Mouse (Mus musculus) lung, postnatal 10 days (tissue): ENCODE measurements around the gene Srrm1.

Experiments used
- DNase-seq: peaks from one replicate; pipeline ENCODE4 v3.0.0; 2021

The Srrm1 gene

GRCm38 (mm10) chr4:135353794-135354450 lies 801 bp upstream of the Srrm1 start:
- DNase-seq, result peak; percentile 16

DNA sequence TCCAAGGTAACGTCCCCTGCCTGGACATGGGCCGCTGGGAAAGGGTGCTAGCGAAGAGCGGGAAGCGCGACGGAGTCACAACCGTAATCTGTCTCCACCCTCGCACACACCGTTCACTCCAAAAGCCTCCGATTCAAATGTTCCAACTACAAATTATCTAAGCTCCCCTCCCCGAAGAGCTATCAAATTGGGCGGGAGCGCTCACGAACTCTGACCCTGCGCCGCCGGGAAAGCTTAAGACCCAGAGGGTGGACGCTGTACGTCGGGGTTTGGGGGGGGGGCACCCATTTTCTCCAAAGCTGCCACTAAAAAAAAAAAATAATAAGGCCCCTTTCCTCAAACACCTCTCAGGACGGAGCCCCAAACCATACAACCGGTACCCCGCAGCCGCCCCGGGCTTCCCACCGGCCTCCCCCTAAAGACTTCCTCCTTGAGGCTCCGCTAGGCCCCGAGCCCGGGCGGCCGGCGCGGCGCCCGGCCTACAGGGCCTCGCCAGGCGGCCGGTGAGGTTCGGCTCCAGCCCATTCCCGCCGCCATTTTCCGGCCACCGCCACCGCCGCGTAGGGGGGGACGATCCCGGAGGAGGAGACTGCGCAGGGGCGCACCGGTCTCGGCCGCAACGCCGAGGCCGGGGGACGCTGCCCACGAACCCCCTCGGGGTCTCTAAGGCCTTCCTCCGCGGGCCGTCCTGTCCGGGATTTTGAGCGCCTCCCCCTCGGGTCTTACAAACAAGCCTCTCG lies 625 bp downstream of the Srrm1 start:
- DNase-seq, result no peak

- DNase-seq, result no peak
Observed at GRCm38 (mm10) chr4:135337376-135337942, 15.7 kb downstream of the Srrm1 start.

- no peak for DNase-seq
Observed at GRCm38 (mm10) chr4:135336023-135336357, 17.1 kb downstream of the Srrm1 start.

DNA sequence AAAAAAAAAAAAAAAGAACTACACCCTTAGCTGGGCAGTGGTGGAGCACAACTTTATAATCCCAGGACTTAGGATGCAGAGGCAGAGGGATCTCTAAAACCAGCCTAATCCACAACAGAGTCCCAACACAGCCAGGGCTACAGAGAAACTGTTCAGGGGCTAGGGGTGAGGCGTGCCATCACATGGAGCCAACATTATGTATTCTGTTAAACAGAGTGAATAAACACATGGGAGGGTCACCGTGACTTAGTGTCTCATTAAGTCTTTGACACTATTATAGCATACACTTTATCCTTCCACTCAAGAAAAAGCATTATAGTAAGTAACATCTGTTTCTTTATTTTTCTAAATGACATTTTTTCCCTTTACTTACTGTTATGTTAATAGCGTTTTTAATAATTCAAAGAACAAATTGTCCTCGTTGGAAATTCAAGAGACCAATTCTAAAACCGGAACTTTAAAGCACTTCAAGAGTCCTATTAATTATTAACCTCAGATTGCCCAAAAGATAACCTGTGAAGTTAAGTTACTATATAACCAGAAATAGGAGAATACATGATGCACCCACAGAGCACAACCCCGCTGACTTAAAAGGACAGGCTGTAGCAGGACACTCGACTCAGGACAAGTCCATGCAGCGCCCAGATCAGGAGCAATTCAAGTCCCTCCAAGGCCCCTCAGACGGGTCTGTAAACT lies 17.6 kb downstream of the Srrm1 start:
- DNase-seq, result no peak

DNA sequence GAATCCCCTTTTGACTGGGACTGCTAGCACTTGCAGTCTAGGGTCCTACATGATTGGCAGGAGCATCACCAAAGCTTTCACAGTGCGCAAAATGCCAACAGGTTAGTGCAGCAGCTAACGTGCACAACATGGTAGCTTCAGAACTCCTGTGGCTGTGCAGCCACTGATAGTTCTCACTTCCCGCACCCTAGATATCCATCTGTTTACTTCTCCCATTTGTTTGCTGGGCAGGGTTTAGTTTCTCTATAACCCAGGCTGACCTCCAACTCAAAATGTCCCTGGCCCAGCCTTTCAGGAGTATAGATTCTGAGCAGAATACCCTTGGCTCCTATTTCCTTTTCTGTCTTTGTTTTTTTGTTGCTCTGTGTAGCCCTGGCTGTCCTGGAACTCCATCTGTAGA lies 26.7 kb downstream of the Srrm1 start:
- DNase-seq, result no peak

GRCm38 (mm10) chr4:135326046-135326445 lies 27.1 kb downstream of the Srrm1 start:
- DNase-seq, result no peak

- no peak for DNase-seq
Observed at GRCm38 (mm10) chr4:135323021-135323420, 30.1 kb downstream of the Srrm1 start.

DNA sequence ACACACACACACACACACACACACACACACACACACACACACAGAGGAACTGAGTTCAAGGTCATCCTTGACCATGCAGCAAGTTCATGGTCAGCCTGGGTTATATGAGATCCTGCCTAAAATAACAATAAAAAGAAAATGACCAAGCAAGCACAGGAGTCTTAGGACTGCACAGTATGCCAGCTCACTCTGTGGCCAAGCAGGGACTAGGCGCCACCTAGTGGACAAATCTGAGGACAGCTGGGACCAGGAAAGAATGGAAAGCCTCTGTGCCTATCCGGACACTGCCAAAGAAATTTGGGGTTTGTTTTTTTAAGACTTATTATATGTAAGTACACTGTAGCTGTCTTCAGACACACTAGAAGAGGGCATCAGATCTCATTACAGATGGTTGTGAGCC lies 35.2 kb downstream of the Srrm1 start:
- peak; percentile 87 for DNase-seq

DNA sequence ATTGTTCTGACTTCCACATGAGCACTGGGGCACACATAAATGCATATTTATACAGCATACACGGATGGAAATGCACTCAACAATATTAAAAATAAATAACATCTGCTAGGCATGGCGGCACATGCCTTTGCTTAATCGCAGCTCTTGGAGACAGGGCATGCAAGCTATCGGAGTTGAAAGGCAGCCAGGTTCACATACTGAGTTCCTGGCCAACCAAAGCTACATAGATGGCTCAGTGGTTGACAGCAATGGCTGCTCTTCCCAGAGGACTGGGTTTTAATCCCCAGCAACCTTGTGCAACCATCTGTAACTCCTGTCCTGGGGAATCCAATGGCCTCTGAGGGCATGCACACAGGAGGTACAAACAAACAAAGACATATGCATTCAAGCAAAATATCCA lies 35.6 kb downstream of the Srrm1 start:
- DNase-seq, result no peak

- DNase-seq, result no peak
Observed at GRCm38 (mm10) chr4:135315287-135315686, 37.8 kb downstream of the Srrm1 start.

DNA sequence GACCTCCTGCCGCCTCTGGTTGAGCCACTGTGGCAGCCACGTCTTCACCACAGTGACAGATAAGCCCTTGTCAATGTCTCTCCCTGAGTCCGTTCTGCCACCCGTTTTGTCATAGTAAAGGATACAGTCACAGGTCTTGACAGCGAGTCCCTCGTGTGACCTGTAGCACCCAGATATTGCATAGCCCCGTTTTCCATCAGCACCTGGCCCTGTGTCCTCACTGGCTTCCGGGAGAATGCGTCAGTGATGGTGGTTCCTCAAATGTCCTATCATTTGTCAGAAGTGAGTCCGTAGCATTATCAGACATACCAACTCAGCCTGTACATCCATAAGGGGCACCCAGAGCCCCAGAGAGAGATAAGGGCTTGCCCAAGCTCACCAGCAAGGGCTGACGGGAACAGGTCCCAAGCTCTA lies 38.7 kb downstream of the Srrm1 start:
- DNase-seq, result no peak

GRCm38 (mm10) chr4:135313761-135314241 lies 39.3 kb downstream of the Srrm1 start:
- peak; percentile 50 for DNase-seq

DNA sequence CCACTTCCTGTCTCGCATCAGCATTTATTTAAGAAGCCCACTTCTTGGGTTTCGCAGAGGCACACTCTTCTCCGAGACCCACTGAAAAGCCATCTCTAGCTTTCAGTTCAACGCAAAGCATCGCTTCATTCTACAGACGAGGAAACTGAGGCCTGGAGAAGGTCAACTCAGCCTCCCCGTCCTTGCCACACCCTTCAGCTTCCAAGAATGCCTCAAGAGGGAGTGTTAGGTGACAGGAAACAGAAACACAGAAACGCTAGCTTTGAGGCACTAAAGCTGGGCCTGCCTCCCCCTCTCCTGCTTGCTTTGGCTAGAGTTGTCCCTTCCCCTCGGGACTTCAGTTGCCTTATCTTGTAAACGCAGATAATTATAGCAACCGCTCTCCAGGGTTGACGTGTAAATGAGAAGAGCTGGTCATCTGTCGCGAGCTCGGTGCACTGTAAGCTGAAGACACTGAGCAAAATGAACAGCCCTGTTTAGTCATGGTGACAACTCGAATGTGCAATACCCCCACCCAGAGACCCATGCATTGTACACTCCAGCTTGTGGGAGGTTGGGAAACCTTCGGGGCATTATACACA lies 39.9 kb downstream of the Srrm1 start:
- DNase-seq, result peak; percentile 81

DNA sequence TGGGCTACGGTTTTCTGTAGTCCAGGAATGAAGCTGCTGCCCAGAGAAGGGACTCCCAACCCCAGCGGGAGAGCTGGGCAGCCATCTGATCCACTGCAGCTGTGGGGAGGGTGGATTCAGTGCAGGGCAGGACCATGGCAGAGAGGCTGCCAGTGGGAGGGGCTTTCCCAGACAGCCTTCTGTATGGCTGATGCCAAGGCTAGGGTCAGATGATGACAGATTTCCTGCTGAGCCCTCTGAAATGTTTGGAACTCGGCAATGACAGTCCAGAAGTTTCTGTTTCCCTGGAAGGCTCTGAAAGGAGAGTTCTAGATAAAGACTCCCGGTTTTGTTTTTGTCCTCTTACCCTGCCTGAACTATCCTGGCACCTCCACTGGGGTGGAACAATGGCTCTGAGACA lies 40.4 kb downstream of the Srrm1 start:
- DNase-seq, result peak; percentile 95

GRCm38 (mm10) chr4:135310371-135310770 lies 42.8 kb downstream of the Srrm1 start:
- no peak for DNase-seq

DNA sequence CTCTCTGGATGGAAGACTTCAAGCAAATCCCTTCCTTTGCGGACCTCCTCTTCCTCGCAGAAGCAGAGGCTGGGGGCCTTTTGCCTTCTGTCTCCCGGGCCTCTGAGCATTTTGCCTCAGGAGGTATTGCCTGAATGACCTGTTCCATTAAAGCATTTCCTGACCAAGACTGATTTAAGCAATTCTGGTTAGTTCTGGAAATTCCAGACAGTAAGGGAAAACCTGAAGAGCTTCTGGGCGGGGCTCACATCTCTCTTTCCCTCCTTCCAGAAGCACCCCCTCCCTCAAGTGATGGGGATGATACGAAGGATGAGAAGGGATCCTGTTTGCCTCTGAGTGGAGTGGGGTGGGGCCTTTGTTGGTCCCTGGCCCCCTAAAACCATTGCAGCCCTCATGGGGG lies 43.4 kb downstream of the Srrm1 start:
- no peak for DNase-seq

- no peak for DNase-seq
Observed at GRCm38 (mm10) chr4:135309112-135309659, 43.9 kb downstream of the Srrm1 start.

GRCm38 (mm10) chr4:135306971-135307632 lies 46.0 kb downstream of the Srrm1 start:
- peak; percentile 82 for DNase-seq

DNA sequence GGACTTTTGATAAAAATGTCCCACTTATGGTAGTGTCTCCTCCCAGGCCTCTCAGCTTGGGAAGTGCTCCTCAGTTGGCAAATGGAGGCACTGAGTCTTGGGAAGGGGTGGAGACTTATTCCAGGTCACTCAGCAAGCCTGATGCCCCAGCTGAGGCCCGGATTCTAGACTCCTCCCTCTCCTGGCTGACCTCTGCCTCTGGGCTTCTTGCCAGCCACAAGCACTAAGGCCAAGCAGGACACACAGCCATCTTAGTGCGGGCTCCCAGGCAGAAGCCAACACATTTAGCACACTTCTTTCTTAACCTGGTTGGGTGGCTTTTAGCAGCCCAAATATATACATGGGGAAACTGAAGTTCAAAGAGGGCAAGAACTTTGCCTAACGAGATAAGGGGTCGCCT lies 46.6 kb downstream of the Srrm1 start:
- peak; percentile 76 for DNase-seq

DNA sequence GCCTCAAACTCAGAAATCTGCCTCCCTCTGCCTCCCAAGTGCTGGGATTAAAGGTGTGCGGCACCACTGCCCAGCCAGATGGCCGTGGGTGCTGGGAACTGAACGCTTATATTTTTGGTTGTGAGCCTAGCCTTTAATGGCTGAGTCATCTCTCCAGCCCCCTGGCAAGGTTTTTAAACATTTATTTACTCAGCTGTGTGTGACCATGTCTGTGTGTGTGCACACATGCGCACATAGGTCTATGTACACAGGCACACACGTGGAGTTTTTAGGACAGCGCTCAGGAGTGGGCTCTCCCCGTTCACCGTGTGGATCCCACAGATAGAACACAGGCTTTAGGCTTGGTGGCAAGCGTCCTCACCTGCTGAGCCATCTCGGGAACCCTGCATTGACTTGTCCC lies 50.9 kb downstream of the Srrm1 start:
- no peak for DNase-seq

DNA sequence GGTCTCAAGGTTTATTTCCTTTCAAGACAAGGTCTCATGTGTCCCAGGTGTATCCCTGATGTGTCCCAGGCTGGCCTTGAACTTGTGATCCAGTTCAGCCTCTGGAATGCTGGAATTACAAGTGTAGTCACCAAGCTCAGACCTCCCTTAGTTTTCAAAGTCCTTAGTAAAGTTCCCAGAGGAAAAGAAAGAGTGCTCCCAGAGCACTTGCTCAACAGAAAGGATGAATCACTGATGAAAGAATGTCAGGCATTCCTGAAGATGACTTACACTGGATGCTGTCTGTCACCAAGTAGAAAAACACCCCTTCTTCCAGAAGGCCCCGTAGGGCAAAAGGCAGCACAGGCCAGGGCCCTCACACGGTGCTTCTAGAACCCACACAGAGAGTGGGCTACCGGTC lies 52.0 kb downstream of the Srrm1 start:
- no peak for DNase-seq
